Mouse (Mus musculus): ENCODE data around the gene Prkaa2. TPM values are rescaled to one million over a fixed set of nuclear protein-coding genes. Genes with fewer than 3 reads are reported as not detected.

Prkaa2 gene
- polyA plus RNA-seq, 1 experiment: not detected

DNA sequence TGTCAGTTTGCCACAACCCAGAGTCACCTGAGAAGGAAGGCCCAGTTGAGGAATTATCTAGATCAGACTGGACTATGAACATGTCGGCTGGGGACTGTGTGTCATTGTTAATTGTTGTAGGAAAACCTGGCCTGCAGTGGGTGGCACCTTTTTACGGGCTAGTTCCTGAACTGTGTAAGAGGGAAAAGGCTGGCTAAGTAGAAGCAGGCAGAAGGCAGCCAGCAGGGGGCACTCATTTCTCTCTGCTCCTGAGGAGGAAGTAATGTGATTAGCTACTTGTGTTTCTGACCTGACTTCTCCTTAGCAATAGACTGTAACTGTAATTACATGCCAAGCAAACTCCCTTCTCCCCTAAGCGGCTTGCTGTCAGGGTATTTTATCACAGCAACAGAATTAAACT is 38.7 kb downstream of the Prkaa2 start:
- WGBS: 27% methylated on average over 3 of the region's 3 CpGs
- TF ChIP-seq CTCF (IDR thresholded peaks at IDR 0.05; ENCODE audit: insufficient read depth, low read depth, low read length) (no peak), POLR2A (IDR thresholded peaks at IDR 0.05; ENCODE audit: insufficient read depth, low read depth, low read length) (no peak)
- no peaks in the 10 kb centered on the region for H3K4me1 ChIP-seq (ENCODE audit: control insufficient read depth, insufficient read depth, low read length)
- no peak overlapping the region for H3K27ac ChIP-seq (ENCODE audit: insufficient read depth, low read depth, low read length)
- no peak overlapping the region for H3K4me3 ChIP-seq (ENCODE audit: insufficient read depth, low read depth, low read length)

DNA sequence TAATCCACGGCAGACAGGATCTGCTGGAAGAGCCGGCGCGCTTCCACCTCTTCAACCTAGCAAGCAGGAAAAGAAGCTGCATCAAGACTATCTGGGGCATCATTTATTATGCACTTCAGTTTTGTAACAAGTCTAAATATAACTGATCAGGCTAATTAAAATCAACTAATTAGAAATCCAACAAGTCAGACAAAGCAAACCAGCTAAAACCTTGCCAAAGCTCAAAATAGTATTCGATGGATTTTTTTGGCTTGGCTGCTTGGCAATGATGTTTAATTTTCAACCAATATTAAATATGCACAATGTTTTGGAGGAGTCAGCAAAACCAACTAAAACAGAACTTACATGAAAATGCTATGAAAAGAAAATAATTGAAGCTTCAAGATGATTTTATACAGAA is 58.4 kb downstream of the Prkaa2 start:
- Histone ChIP-seq H3K27ac (ENCODE audit: insufficient read depth, low read depth, low read length) (no peak overlapping the region), H3K4me3 (ENCODE audit: insufficient read depth, low read depth, low read length) (no peak overlapping the region), H3K4me1 (ENCODE audit: control insufficient read depth, insufficient read depth, low read length) (peaks cover 2% of the 10 kb centered on the region; the same call in 1 of the 2 replicates)
- TF ChIP-seq POLR2A (IDR thresholded peaks at IDR 0.05; ENCODE audit: insufficient read depth, low read depth, low read length): no peak
- no peak for TF ChIP-seq CTCF (IDR thresholded peaks at IDR 0.05; ENCODE audit: insufficient read depth, low read depth, low read length)
- WGBS: 75% methylated on average over 5 of the region's 5 CpGs

DNA sequence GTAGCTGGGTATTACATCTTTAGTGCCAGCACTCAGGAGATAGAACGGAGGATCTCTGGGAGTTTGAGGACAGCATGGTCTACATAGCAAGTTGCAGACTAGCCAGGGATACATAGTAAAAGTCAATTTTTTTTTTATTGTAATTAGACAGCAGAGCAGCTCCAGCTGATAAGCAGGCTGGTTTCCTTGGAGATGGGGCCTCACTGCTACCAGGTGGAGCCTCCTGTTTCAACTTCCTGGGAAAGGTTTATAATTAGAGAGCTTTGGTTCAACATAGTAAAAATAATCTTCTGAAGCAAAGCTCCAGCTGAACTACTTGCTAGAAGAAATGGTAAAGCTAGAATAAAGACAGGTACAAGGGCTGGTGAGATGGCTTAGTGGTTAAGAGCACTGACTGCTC is 59.6 kb downstream of the Prkaa2 start:
- 77% methylated on average over 1 of the region's 1 CpGs for WGBS
- no peak for TF ChIP-seq CTCF (IDR thresholded peaks at IDR 0.05; ENCODE audit: insufficient read depth, low read depth, low read length)
- TF ChIP-seq POLR2A (IDR thresholded peaks at IDR 0.05; ENCODE audit: insufficient read depth, low read depth, low read length): no peak
- no peak overlapping the region for H3K27ac ChIP-seq (ENCODE audit: insufficient read depth, low read depth, low read length)

DNA sequence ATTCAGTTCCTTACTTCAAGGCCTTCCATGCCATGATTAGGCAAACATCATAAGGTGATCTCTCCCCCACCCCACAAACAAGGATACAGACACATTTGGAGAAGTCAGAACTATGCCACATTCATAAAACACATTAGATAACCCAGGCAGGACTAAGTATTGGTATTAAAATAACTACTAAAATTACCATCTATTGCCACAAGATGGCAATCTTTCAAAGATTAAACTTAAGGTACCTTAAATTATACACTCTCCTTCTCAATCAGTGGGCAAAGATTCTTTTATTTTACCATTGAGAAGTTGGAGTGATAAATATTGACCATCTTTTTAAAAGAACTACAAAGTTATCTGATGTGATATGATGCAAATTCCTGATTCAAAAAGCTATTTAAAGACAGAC is 75.4 kb downstream of the Prkaa2 start:
- no peak overlapping the region for H3K27ac ChIP-seq (ENCODE audit: insufficient read depth, low read depth, low read length)
- no peak for TF ChIP-seq POLR2A (IDR thresholded peaks at IDR 0.05; ENCODE audit: insufficient read depth, low read depth, low read length)
- TF ChIP-seq CTCF (IDR thresholded peaks at IDR 0.05; ENCODE audit: insufficient read depth, low read depth, low read length): no peak
- no peaks in the 10 kb centered on the region for H3K4me1 ChIP-seq (ENCODE audit: control insufficient read depth, insufficient read depth, low read length)
- no peak overlapping the region for H3K4me3 ChIP-seq (ENCODE audit: insufficient read depth, low read depth, low read length)

More for the DNA sequence above, 59.6 kb downstream of the Prkaa2 start:
- Histone ChIP-seq H3K4me1 (ENCODE audit: control insufficient read depth, insufficient read depth, low read length) (peaks cover 2% of the 10 kb centered on the region; the same call in 1 of the 2 replicates), H3K4me3 (ENCODE audit: insufficient read depth, low read depth, low read length) (no peak overlapping the region)

DNA sequence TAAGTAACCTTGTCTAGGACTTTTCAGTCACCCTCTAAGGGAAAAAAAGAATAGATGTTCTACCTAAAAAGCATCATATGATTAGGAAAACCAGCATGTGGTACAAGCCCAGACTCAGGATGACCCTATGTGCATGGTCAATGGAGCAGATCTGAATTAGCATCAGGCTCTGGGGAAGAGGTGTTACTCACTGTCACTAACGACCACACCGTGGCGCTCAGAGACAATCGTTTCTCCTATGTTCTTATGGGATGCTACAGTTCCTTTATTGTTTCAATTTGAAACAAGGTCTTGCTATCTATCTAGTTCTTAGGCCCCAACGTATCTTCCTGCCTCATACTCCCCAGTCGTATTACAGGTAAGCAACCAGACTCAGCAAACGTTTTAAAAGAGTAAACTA is 76.5 kb downstream of the Prkaa2 start:
- H3K4me3 ChIP-seq (ENCODE audit: insufficient read depth, low read depth, low read length): no peak overlapping the region
- TF ChIP-seq CTCF (IDR thresholded peaks at IDR 0.05; ENCODE audit: insufficient read depth, low read depth, low read length) (no peak), POLR2A (IDR thresholded peaks at IDR 0.05; ENCODE audit: insufficient read depth, low read depth, low read length) (no peak)
- WGBS: 72% methylated on average over 7 of the region's 7 CpGs
- H3K4me1 ChIP-seq (ENCODE audit: control insufficient read depth, insufficient read depth, low read length): no peaks in the 10 kb centered on the region
- no peak overlapping the region for H3K27ac ChIP-seq (ENCODE audit: insufficient read depth, low read depth, low read length)

DNA sequence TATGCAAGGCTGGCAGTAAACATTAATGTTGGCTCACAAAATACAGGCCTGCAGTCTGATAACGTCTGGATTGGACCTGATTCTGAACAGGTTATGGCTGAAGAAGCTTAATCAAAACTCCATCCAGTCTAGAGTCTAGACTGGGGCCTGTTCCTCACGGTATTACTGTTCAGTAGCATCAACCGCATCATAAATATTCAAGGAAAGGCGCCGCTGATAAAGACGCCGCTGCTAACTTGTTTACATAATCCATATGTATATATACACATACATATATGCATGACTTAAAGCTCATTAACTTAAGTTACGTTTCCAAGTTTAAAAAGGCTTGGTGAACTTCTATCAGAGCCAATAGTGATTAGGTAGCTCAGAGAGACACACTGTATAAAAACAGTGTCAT is 78.6 kb downstream of the Prkaa2 start:
- Histone ChIP-seq H3K27ac (ENCODE audit: insufficient read depth, low read depth, low read length) (no peak overlapping the region), H3K4me3 (ENCODE audit: insufficient read depth, low read depth, low read length) (no peak overlapping the region), H3K4me1 (ENCODE audit: control insufficient read depth, insufficient read depth, low read length) (no peaks in the 10 kb centered on the region)
- WGBS: 89% methylated on average over 8 of the region's 8 CpGs
- TF ChIP-seq CTCF (IDR thresholded peaks at IDR 0.05; ENCODE audit: insufficient read depth, low read depth, low read length) (no peak), POLR2A (IDR thresholded peaks at IDR 0.05; ENCODE audit: insufficient read depth, low read depth, low read length) (no peak)

DNA sequence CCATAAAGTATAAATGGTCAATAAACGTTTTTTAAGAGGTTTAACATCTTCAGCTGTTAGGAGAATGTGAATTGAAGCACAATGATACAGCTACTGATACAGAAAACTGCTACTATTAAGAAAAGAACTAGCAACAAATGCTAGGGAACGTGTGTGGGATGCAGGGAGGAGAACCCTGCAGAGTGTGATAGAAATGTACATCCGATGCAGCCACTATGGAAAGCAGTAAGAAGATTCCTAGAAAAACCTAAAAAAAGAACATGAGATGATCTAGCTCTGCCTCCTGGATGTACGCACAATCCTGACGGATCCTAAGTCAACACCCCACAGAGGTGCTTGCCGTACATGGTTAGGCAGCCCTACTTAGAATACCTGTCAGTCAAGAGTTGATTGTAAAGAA is 82.4 kb downstream of the Prkaa2 start:
- no peak for TF ChIP-seq POLR2A (IDR thresholded peaks at IDR 0.05; ENCODE audit: insufficient read depth, low read depth, low read length)
- TF ChIP-seq CTCF (IDR thresholded peaks at IDR 0.05; ENCODE audit: insufficient read depth, low read depth, low read length): no peak
- 49% methylated on average over 6 of the region's 6 CpGs for WGBS
- H3K4me3 ChIP-seq (ENCODE audit: insufficient read depth, low read depth, low read length): no peak overlapping the region
- no peaks in the 10 kb centered on the region for H3K4me1 ChIP-seq (ENCODE audit: control insufficient read depth, insufficient read depth, low read length)
- no peak overlapping the region for H3K27ac ChIP-seq (ENCODE audit: insufficient read depth, low read depth, low read length)

DNA sequence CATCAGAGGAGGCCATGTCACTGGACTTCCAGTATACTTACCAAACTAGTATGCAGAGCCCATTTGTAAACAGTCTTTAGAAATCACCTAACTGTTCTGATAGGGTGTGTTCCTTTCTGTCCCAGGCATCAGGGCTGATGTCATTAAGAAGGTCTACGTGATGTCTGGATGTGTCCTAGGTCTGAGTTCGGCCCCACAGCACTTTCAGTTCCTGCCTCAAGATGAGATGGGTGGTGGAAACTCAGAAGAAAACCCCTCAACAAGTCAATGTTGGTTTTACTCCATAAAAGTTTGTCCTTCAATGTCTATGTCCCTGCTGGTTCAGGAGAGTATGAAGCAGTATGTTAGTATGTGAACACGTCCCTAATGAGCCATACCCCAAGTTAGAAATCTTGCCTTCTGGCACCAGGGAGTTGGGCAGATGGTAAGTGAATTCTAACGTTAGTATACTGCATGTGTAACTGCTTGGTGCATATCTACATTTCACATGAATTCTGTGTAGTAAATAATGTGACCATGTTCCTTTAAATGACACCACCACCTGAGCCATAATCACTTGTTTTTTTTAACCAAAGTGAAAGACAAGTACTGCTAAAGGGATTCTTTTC is 93.6 kb downstream of the Prkaa2 start:
- TF ChIP-seq POLR2A (IDR thresholded peaks at IDR 0.05; ENCODE audit: insufficient read depth, low read depth, low read length): no peak
- TF ChIP-seq CTCF (IDR thresholded peaks at IDR 0.05; ENCODE audit: insufficient read depth, low read depth, low read length): no peak

DNA sequence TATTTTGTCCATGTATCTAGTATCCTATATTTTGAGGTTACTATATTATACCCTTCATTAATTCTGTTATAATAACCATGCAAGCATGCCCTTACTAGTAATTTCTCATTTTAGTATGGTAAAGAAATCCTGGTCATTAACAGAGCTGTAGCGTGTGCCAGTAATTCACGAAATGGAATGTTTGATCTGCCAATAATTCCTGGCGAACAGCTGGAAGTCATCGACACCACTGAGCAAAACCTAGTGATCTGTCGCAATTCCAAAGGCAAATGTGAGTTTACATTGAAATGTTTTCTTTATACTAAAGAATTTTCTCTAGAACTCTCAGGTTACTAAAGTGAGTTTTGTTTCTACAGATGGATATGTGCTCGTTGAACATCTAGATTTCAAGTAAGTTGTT is 94.2 kb downstream of the Prkaa2 start:
- Histone ChIP-seq H3K27ac (ENCODE audit: insufficient read depth, low read depth, low read length) (no peak overlapping the region), H3K4me3 (ENCODE audit: insufficient read depth, low read depth, low read length) (no peak overlapping the region), H3K4me1 (ENCODE audit: control insufficient read depth, insufficient read depth, low read length) (no peaks in the 10 kb centered on the region)
- TF ChIP-seq POLR2A (IDR thresholded peaks at IDR 0.05; ENCODE audit: insufficient read depth, low read depth, low read length) (no peak), CTCF (IDR thresholded peaks at IDR 0.05; ENCODE audit: insufficient read depth, low read depth, low read length) (no peak)
- WGBS: 80% methylated on average over 6 of the region's 6 CpGs

More for the DNA sequence above, 93.6 kb downstream of the Prkaa2 start:
- no peaks in the 10 kb centered on the region for H3K4me1 ChIP-seq (ENCODE audit: control insufficient read depth, insufficient read depth, low read length)
- no peak overlapping the region for H3K4me3 ChIP-seq (ENCODE audit: insufficient read depth, low read depth, low read length)
- H3K27ac ChIP-seq (ENCODE audit: insufficient read depth, low read depth, low read length): no peak overlapping the region
- 85% methylated on average over 4 of the region's 4 CpGs for WGBS

DNA sequence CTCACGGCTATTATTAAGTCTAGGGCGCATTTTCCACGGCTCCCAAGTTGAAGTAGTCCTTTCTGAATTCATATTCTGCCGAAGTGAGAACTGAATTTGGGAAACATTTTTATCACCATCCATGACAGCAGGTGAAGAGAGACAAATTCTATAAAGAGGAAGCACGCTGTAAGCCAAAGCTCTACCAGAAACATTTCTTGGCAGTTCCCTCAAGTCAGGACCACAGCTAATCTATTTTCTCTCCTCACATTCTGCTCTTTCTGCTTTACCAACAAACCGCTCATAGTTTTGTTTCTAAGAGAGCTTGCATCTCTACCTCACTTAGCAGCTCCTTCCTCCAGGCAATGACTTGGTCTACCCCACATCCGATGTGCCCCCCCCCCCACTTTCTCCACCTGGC is 96.0 kb downstream of the Prkaa2 start:
- Histone ChIP-seq H3K4me3 (ENCODE audit: insufficient read depth, low read depth, low read length) (no peak overlapping the region), H3K27ac (ENCODE audit: insufficient read depth, low read depth, low read length) (no peak overlapping the region), H3K4me1 (ENCODE audit: control insufficient read depth, insufficient read depth, low read length) (no peaks in the 10 kb centered on the region)
- no peak for TF ChIP-seq POLR2A (IDR thresholded peaks at IDR 0.05; ENCODE audit: insufficient read depth, low read depth, low read length)
- no peak for TF ChIP-seq CTCF (IDR thresholded peaks at IDR 0.05; ENCODE audit: insufficient read depth, low read depth, low read length)
- WGBS: 89% methylated on average over 7 of the region's 7 CpGs

Data from olfactory bulb, adult 2 months (tissue).